Mouse (Mus musculus) liver, embryonic 13.5 days (tissue): Measurements from ENCODE around the gene Sdsl. TPM values are rescaled to one million over a fixed set of nuclear protein-coding genes. Genes with fewer than 3 reads are reported as not detected.

ENCODE experiments used
- ATAC-seq: fragments of 200-750 bp; cut with Nextera tagmentation; 2 replicates; pipeline ENCODE4 v1.8.0; 2017; ENCODE audit warnings: low read depth, mild to moderate bottlenecking, moderate number of reproducible peaks, moderate library complexity
- DNase-seq: peaks from one replicate; pipeline ENCODE4 v3.0.0; 2022
- H3K27ac ChIP-seq: fragments of 300-500 bp; sonication (generic); 2 replicates; pipeline ENCODE4 v1.5.1; 2015; ENCODE audit warnings: moderate library complexity, mild to moderate bottlenecking, inconsistent platforms
- H3K27me3 ChIP-seq: fragments of 300-500 bp; sonication (generic); 2 replicates; pipeline ENCODE4 v1.6.1; 2015; ENCODE audit warnings: mild to moderate bottlenecking, inconsistent platforms
- H3K36me3 ChIP-seq: fragments of 300-500 bp; sonication (generic); 2 replicates; pipeline ENCODE4 v1.6.1; 2015; ENCODE audit warnings: mild to moderate bottlenecking, inconsistent platforms
- H3K4me1 ChIP-seq: fragments of 300-500 bp; sonication (generic); replicated peaks from 2 replicates; pipeline ENCODE4 v1.6.1; 2015; ENCODE audit warnings: inconsistent platforms
- H3K4me2 ChIP-seq: fragments of 300-500 bp; sonication (generic); 2 replicates; pipeline ENCODE4 v1.6.1; 2015; ENCODE audit warnings: inconsistent platforms, mild to moderate bottlenecking, moderate library complexity
- H3K4me3 ChIP-seq: fragments of 300-500 bp; sonication (generic); replicated peaks from 2 replicates; pipeline ENCODE4 v1.5.1; 2015; ENCODE audit warnings: mild to moderate bottlenecking, inconsistent platforms
- H3K9ac ChIP-seq: fragments of 300-500 bp; sonication (generic); 2 replicates; pipeline ENCODE4 v1.6.1; 2015; ENCODE audit warnings: mild to moderate bottlenecking, inconsistent platforms
- H3K9me3 ChIP-seq: fragments of 300-500 bp; sonication (generic); replicated peaks from 2 replicates; pipeline ENCODE4 v1.6.1; 2016; ENCODE audit warnings: inconsistent platforms
- WGBS: fragments of 180-500 bp; shearing (Covaris S2); methylation state at CpG from one replicate; pipeline ENCODE4 v1.1.7; 2015; ENCODE audit not compliant: insufficient replicate concordance; 5-methylcytosine and 5-hydroxymethylcytosine counted together
- polyA plus RNA-seq: library from polyadenylated mRNA; unstranded; fragments of >200 nt; fragmentation: Nextera tagmentation; extraction: Ambion mirVana; gene quantifications from 2 replicates; pipeline ENCODE4 v1.2.1, GENCODE M21; 2015

Gene Sdsl
- polyA plus RNA-seq, 1 experiment from 2014 or later: 1.0 TPM

DNA sequence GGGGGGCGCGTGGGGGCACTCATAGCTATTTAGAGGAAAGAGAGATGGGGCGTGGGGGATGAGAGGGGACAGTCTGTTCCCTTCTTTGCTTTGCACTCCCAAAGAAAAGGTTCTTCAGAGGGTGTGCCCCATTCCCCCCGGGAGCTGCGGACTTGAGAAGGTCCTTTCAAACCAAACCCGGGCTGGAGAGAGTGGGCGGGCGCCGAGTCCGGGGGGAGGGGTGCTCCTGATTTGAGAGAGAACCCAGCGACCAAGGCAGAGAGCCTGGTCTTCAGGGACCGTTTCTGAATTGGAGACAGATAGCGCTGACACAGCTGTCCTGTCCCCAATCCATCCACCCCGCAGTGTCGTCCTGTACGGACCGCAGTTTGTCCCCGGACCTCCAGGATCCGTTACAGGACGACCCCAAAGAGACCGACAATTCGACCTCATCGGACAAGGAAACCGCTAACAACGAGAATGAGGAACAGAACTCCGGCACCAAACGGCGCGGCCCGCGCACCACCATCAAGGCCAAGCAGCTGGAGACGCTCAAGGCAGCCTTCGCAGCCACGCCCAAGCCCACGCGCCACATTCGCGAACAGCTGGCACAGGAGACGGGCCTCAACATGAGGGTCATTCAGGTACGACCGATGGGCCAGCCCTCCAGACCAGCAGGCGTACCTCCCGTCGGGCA, 37.5 kb downstream of the Sdsl start:
- Histone ChIP-seq H3K4me3 (0 out of 2 replicates have a peak overlapping the region, but pooled peaks have one; percentile 38), H3K27me3 (peaks cover 100% of the 10 kb centered on the region), H3K9ac (no peak overlapping the region), H3K4me1 (peaks cover 3% of the 10 kb centered on the region), H3K4me2 (no peak overlapping the region), H3K9me3 (no peaks in the 10 kb centered on the region), H3K27ac (no peak overlapping the region), H3K36me3 (no peaks in the 10 kb centered on the region)
- ATAC-seq (no peak), DNase-seq (no peak)
- WGBS: under 1% methylated on average over 44 of the region's 44 CpGs

DNA sequence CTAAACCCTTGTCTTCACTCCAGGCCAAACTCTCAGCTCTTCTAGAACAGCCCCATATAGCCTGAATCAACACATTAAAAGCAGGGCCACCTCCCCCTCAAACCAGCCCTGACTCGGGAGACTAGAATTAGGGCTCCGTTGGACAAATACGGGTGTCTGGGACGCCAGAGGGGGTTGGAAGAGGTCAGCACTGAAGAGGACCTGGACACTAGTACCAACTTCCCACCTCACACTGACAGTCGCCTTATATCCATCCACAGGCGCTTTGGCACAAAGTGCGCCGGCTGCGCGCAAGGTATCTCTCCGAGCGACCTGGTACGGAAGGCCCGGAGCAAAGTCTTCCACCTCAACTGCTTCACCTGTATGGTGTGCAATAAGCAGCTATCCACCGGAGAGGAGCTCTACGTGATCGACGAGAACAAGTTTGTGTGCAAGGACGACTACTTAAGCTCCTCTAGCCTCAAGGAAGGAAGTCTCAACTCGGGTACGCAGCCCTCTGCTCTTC, 38.3 kb downstream of the Sdsl start:
- ATAC-seq: no peak
- no peak overlapping the region for H3K27ac ChIP-seq
- no peaks in the 10 kb centered on the region for H3K9me3 ChIP-seq
- H3K4me2 ChIP-seq: no peak overlapping the region
- H3K4me1 ChIP-seq: no peaks in the 10 kb centered on the region
- DNase-seq: no peak
- H3K9ac ChIP-seq: no peak overlapping the region
- no peaks in the 10 kb centered on the region for H3K36me3 ChIP-seq
- 3% methylated on average over 21 of the region's 21 CpGs for WGBS
- peaks cover 100% of the 10 kb centered on the region for H3K27me3 ChIP-seq
- H3K4me3 ChIP-seq: no peak overlapping the region

DNA sequence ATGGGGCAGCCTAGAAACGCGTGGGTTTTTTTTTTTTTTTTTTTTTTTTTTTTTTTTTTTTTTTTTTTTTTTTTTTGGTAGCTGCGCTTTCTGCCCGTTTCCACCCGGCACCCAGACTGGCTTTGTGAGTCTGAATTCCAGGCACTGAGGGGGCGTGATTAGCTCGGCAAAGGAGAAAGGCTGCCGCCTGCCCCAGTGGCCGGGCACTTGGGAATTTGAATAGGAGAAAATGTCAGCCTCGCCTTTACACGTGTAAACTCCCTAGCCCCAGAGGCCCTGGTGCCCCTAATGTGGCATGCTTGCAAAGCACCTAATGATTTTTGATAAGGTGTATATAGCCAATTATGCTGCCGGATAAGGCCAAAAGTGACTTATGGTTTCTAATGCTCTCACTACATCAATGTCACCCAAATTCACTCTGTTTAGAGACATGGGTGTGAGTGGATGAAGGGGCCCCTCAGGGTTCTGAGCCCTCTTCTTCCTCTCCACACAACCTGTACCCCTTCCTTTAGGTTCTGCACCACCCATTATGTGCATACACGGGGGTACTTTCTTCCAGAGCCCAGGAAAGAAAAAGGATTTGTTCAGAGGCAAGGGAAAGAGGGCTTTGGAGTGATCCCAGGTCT, 39.4 kb downstream of the Sdsl start:
- H3K36me3 ChIP-seq: no peaks in the 10 kb centered on the region
- H3K4me3 ChIP-seq: no peak overlapping the region
- no peaks in the 10 kb centered on the region for H3K9me3 ChIP-seq
- no peak overlapping the region for H3K9ac ChIP-seq
- no peak overlapping the region for H3K27ac ChIP-seq
- DNase-seq (no peak), ATAC-seq (no peak)
- peaks cover 99% of the 10 kb centered on the region for H3K27me3 ChIP-seq
- no peaks in the 10 kb centered on the region for H3K4me1 ChIP-seq
- WGBS: 8% methylated on average over 13 of the region's 13 CpGs
- H3K4me2 ChIP-seq: no peak overlapping the region

DNA sequence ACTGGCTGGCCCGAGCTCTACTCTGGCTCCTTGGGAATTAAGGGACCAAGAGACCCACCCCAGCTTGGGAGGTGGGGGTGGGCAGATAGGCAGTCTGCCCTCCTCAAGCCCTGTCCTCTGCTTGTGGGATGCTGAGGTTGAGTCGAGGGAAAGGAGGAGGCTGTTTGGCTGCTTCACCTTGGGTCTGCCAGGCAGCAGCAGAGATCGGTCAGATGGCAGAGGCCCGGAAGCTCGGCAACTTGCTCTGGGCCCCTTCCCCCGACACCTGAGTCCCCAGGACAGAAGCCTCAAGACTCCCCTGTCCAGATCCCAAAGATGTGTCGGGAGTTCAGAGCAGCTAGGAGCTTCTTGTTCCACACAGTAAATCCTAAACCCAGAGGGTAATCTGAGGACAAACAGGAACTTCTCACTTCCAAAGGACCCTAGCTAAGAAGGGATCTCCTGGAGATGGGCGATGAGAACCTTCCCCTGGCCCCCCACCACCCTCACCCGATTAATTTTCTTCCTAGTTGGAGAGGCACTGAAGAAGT, 40.1 kb downstream of the Sdsl start:
- Histone ChIP-seq H3K4me1 (no peaks in the 10 kb centered on the region), H3K27me3 (peaks cover 99% of the 10 kb centered on the region), H3K4me3 (no peak overlapping the region), H3K27ac (no peak overlapping the region), H3K9ac (no peak overlapping the region), H3K36me3 (no peaks in the 10 kb centered on the region), H3K9me3 (no peaks in the 10 kb centered on the region), H3K4me2 (no peak overlapping the region)
- ATAC-seq: no peak
- WGBS: 4% methylated on average over 9 of the region's 9 CpGs
- no peak for DNase-seq

DNA sequence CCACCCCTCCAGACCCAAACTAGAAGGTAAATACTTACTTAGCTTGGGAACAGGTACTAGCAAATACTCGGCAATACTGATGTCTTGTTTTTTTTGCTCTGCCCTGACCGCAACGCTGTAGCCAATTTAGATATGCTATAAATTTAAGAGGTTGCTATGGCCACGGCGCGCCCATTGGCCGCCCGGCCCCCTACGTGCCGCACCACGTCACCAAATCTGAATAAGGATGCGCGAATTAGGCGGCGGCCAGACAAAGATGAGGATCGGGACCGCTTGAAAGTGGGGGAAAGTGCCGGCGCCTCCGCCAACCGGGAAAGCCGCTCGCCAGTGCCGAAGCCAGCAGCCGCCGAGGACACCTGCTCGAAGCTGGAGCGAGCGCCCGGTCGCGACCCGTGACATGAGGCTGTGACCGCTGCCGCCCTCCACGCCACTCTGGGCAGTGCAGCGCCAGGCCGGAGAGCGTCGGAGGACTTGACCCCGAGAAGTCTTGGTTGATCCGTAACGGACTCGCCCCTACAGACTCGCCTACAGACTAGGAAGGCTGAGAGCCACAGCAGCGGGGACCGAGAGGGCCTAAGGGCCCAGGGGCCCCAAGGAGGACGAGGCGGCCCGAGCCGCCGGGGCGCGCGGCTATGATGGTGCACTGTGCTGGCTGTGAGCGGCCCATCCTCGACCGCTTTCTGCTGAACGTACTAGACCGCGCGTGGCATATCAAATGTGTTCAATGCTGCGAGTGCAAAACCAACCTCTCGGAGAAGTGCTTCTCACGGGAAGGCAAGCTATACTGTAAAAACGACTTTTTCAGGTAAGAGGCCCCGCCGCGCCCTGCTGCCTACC, 40.7 kb downstream of the Sdsl start, which contains the start of gene Lhx5:
TSS of gene Lhx5 (plus strand) at position 51 of the 837 bp plus-strand sequence.
- H3K36me3 ChIP-seq: no peaks in the 10 kb centered on the region
- no peaks in the 10 kb centered on the region for H3K4me1 ChIP-seq
- WGBS: 2% methylated on average over 69 of the region's 69 CpGs
- DNase-seq: no peak
- no peak within 1 kb of the TSS for H3K4me3 ChIP-seq
- no peaks in the 10 kb centered on the region for H3K9me3 ChIP-seq
- H3K9ac ChIP-seq: no peak within 1 kb of the TSS
- H3K27me3 ChIP-seq: peaks cover 99% of the 10 kb centered on the region
- H3K27ac ChIP-seq: no peak within 1 kb of the TSS
- H3K4me2 ChIP-seq: no peak within 1 kb of the TSS
- ATAC-seq: no peak

DNA sequence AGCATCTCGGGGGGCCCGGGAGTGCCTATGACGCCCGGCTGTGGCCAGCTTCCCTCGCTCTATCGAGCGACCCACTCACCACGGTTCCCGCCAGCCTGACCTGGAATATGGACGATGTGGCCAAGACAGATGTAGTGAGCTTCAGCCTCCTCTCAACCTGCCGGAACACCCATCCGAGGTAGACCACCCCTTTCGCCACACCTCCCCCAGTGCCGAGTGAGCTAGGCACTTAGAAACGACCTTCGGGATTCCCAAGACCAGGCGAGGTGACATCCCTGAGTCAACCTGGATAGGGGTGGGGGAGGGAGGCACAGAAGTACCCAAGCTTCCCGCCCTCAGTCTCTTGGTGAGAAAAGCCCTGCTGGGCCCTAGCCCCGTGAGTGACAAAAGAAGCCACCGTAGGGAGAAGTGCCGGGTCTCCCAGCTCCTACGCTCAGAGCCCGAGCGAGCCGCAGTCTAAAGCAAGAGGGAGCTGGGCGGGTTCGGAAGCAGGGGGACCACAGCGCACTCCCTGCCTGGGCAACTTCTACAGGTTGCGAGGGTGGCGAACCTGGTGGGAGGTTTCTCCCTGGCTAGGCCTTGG, 41.5 kb downstream of the Sdsl start:
- WGBS: 3% methylated on average over 30 of the region's 30 CpGs
- H3K27ac ChIP-seq: no peak overlapping the region
- H3K36me3 ChIP-seq: no peaks in the 10 kb centered on the region
- H3K27me3 ChIP-seq: peaks cover 99% of the 10 kb centered on the region
- no peak overlapping the region for H3K4me2 ChIP-seq
- H3K9ac ChIP-seq: no peak overlapping the region
- ATAC-seq: no peak
- no peak overlapping the region for H3K4me3 ChIP-seq
- H3K4me1 ChIP-seq: no peaks in the 10 kb centered on the region
- H3K9me3 ChIP-seq: no peaks in the 10 kb centered on the region
- DNase-seq: no peak

DNA sequence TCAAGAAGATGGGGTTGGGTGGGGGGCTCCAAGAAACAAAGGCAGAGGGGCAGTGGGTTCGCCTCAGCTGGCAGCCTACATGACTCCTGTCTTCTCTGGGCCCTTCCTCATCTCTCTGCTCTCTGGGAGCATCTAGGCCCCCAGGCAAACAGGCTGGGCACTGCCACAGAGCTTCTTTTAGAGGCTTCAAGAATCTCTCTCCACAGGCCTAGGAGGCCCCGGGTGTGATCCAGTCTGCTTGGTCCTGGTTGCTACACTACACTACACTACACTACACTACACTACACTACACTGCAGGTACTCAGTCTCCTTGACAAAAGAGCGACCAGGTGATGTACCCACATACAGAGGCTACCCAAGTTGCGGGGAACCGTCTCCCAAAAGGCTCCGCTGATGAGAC, 42.9 kb downstream of the Sdsl start:
- WGBS: 4% methylated on average over 6 of the region's 6 CpGs
- no peak for DNase-seq
- no peak for ATAC-seq

DNA sequence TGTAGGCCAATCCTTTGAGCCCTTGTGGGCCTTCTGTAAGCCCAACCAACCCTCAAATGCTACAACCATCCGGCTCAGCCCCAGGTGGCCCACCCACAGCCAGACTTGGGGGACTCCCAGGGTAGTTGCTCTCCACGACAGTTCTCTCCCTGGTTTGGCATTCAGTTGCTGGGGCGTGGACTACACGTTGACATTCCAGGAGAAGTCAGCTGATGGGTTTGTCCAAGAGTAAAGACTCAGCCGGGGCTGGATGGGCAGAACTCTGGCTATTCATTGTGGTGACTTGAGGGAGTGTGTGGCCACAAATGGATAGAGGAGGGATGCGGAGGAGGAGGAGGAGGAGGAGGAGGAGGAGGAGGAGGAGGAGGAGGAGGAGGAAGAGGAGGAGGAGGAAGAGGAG, 43.6 kb downstream of the Sdsl start:
- DNase-seq (no peak), ATAC-seq (no peak)
- Histone ChIP-seq H3K9ac (no peak overlapping the region), H3K4me1 (no peaks in the 10 kb centered on the region), H3K9me3 (no peaks in the 10 kb centered on the region), H3K4me3 (no peak overlapping the region), H3K27me3 (peaks cover 99% of the 10 kb centered on the region), H3K36me3 (no peaks in the 10 kb centered on the region), H3K4me2 (no peak overlapping the region), H3K27ac (no peak overlapping the region)
- under 1% methylated on average over 5 of the region's 6 CpGs for WGBS

More for the DNA sequence above, 42.9 kb downstream of the Sdsl start:
- no peaks in the 10 kb centered on the region for H3K9me3 ChIP-seq
- peaks cover 99% of the 10 kb centered on the region for H3K27me3 ChIP-seq
- no peak overlapping the region for H3K4me2 ChIP-seq
- no peaks in the 10 kb centered on the region for H3K4me1 ChIP-seq
- H3K4me3 ChIP-seq: no peak overlapping the region
- no peak overlapping the region for H3K27ac ChIP-seq
- H3K36me3 ChIP-seq: no peaks in the 10 kb centered on the region
- no peak overlapping the region for H3K9ac ChIP-seq

DNA sequence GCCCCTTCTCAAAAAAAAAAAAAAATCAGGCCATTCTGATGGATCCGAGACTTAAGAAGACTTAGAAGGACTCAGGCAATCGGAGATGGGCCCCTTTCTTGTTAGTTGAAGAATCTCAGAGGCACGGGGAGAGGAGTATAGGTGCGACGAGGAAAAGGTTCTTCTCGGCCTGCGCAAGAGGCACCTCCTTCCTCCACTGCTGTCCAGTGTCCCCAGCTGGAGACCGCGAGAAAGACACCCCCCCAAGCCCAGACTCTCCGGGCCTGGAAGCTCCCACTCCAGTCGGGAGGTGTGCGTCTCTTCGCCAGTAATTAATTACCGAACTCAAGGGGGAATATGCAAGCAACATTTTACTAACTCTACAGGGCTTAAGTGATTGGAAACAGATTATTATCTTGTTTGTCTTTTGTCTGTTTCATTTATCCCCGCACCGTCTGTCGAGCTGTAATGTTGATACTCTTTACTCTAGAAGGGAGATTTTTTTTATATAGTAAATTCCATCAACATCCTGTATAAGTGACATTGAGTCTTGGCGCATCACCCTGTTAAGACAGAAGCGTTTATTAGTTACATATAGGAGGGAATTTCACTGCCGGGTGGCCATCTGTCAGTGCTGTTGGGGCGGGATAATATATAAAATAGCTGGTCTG, 44.3 kb downstream of the Sdsl start:
- no peak for ATAC-seq
- H3K9ac ChIP-seq: no peak overlapping the region
- H3K4me2 ChIP-seq: no peak overlapping the region
- H3K36me3 ChIP-seq: no peaks in the 10 kb centered on the region
- H3K4me3 ChIP-seq: no peak overlapping the region
- H3K9me3 ChIP-seq: no peaks in the 10 kb centered on the region
- H3K4me1 ChIP-seq: no peaks in the 10 kb centered on the region
- DNase-seq: no peak
- peaks cover 99% of the 10 kb centered on the region for H3K27me3 ChIP-seq
- H3K27ac ChIP-seq: no peak overlapping the region
- 3% methylated on average over 21 of the region's 21 CpGs for WGBS

DNA sequence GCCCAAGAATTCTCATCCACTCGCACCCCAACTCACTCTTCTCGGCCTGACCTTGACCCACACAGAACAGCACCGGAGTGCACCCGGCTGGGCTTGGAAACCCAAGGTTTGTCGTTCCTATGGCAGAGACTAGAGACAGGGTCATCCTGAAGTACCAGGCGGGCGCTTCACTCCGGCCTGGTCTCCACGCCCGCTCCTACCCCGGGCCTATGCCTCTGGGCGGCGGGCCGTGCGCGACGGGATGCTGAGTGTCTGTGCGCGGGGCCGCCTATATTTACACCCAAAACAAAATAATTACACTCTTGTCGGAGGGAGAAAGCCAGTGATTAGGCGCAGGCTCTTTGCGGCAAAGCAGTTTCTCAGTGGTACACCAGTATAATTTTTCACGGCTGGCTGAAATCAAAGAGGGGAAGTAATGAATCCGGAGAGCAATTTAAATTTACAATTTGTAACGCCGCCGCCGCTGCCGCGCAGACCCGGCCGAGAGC, 45.1 kb downstream of the Sdsl start:
- ATAC-seq (no peak), DNase-seq (no peak)
- Histone ChIP-seq H3K4me3 (no peak overlapping the region), H3K27ac (no peak overlapping the region), H3K4me1 (no peaks in the 10 kb centered on the region), H3K4me2 (no peak overlapping the region), H3K36me3 (no peaks in the 10 kb centered on the region), H3K9me3 (no peaks in the 10 kb centered on the region), H3K9ac (no peak overlapping the region), H3K27me3 (peaks cover 99% of the 10 kb centered on the region)
- WGBS: 2% methylated on average over 33 of the region's 33 CpGs
